Mouse (Mus musculus): ENCODE results near the gene Aspg.

Gene Aspg

GRCm38 (mm10) chr12:112113710-112114109 is 7.2 kb downstream of the Aspg start:
- in situ Hi-C loops (cut with MboI) = no loop called here

GRCm38 (mm10) chr12:112117006-112117405 is 10.5 kb downstream of the Aspg start:
- in situ Hi-C loops (cut with MboI) = no loop called here

- in situ Hi-C loops (cut with MboI) = no loop called here
Measured at GRCm38 (mm10) chr12:112117649-112118048, 11.2 kb downstream of the Aspg start.

GRCm38 (mm10) chr12:112121188-112121587 is 14.7 kb downstream of the Aspg start:
- in situ Hi-C loops (cut with MboI) = no loop called here

GRCm38 (mm10) chr12:112125903-112126302 is 19.4 kb downstream of the Aspg start:
- in situ Hi-C loops (cut with MboI) = no loop called here

- in situ Hi-C loops (cut with MboI) = no loop called here
Measured at GRCm38 (mm10) chr12:112126931-112127635, 20.6 kb downstream of the Aspg start.

GRCm38 (mm10) chr12:112128526-112128925 is 22.0 kb downstream of the Aspg start:
- in situ Hi-C loops (cut with MboI) = no loop called here

- in situ Hi-C loops (cut with MboI) = no loop called here
Measured at GRCm38 (mm10) chr12:112129300-112129856, 22.9 kb downstream of the Aspg start.

GRCm38 (mm10) chr12:112130161-112130860 is 23.8 kb downstream of the Aspg start:
- in situ Hi-C loops (cut with MboI) = no loop called here

- in situ Hi-C loops (cut with MboI) = no loop called here
Measured at GRCm38 (mm10) chr12:112130957-112131356, 24.5 kb downstream of the Aspg start.

- in situ Hi-C loops (cut with MboI) = no loop called here
Measured at GRCm38 (mm10) chr12:112140231-112140630, 33.8 kb downstream of the Aspg start.

GRCm38 (mm10) chr12:112140745-112141144 is 34.3 kb downstream of the Aspg start:
- in situ Hi-C loops (cut with MboI) = no loop called here

GRCm38 (mm10) chr12:112141300-112141699 is 34.8 kb downstream of the Aspg start:
- in situ Hi-C loops (cut with MboI) = no loop called here

- in situ Hi-C loops (cut with MboI) = no loop called here
Measured at GRCm38 (mm10) chr12:112143116-112143832, 36.8 kb downstream of the Aspg start.

- in situ Hi-C loops (cut with MboI) = no loop called here
Measured at GRCm38 (mm10) chr12:112143833-112144201, 37.3 kb downstream of the Aspg start.

- in situ Hi-C loops (cut with MboI) = no loop called here
Measured at GRCm38 (mm10) chr12:112144377-112145115, 38.1 kb downstream of the Aspg start.

- in situ Hi-C loops (cut with MboI) = no loop called here
Measured at GRCm38 (mm10) chr12:112145211-112145874, 38.9 kb downstream of the Aspg start.

- in situ Hi-C loops (cut with MboI) = no loop called here
Measured at GRCm38 (mm10) chr12:112145875-112146651, 39.6 kb downstream of the Aspg start, which contains the start of gene Kif26a. TSS of gene Kif26a (plus strand) at chr12:112146208.

- in situ Hi-C loops (cut with MboI) = no loop called here
Measured at GRCm38 (mm10) chr12:112147365-112147764, 40.9 kb downstream of the Aspg start.

GRCm38 (mm10) chr12:112150011-112150410 is 43.5 kb downstream of the Aspg start:
- in situ Hi-C loops (cut with MboI) = no loop called here
